Mouse (Mus musculus): Measurements from ENCODE around the gene Shmt2. TPM values are rescaled to one million over a fixed set of nuclear protein-coding genes. Genes with fewer than 3 reads are reported as not detected.

Gene Shmt2
- total and polyA plus RNA-seq, 2 experiments from 2014 or later: 49.9 to 91.1 TPM

DNA sequence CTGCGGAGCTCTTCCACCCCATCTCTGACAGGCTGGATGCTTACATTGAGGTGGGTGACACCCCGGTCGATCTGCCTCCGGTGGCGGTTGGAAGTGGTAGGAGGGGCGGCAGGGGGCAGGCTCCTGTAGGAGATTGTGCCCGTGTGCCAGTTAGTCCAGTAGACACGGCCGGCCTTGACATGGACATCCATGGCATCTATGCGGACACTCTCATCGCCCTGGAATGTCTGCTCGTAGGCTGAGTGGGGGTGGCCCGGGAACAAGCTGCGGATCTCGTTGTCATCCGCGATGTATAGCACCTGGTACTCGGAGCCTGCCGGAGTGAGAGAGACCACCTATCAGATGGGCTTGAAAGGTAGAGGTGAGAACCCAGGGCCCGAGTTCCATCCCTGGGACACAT, 22.1 kb upstream of the Shmt2 start:
- H3K4me1 ChIP-seq (ENCODE audit: insufficient read depth, low read length): no peaks in the 10 kb centered on the region
- no peaks in the 10 kb centered on the region for H3K9me3 ChIP-seq (ENCODE audit: low read length)
- no peak overlapping the region for H3K27ac ChIP-seq
- H3K4me3 ChIP-seq (ENCODE audit: low read length): no peak overlapping the region
- no peak overlapping the region for H3K4me2 ChIP-seq (ENCODE audit: low read depth, low read length)
- H3K27me3 ChIP-seq (ENCODE audit: insufficient read depth, low read length): no peaks in the 10 kb centered on the region
- 93% methylated on average over 20 of the region's 20 CpGs for WGBS
- DNase-seq (ENCODE audit: low spot score) (no peak), ATAC-seq (no peak)
- peaks cover 87% of the 10 kb centered on the region for H3K36me3 ChIP-seq (ENCODE audit: insufficient read depth, low read length)
- H3K9ac ChIP-seq (replicated peaks; ENCODE audit: low read length): no peak overlapping the region
- no peak for TF ChIP-seq CTCF (IDR thresholded peaks at IDR 0.05; ENCODE audit: low read depth)

- DNase-seq (ENCODE audit: low spot score) (no peak), ATAC-seq (no peak)
- no peak overlapping the region for H3K4me2 ChIP-seq (ENCODE audit: low read depth, low read length)
- WGBS: 65% methylated on average over 3 of the region's 3 CpGs
- no peak overlapping the region for H3K27ac ChIP-seq
- no peaks in the 10 kb centered on the region for H3K4me1 ChIP-seq (ENCODE audit: insufficient read depth, low read length)
- H3K27me3 ChIP-seq (ENCODE audit: insufficient read depth, low read length): no peaks in the 10 kb centered on the region
- H3K9ac ChIP-seq (replicated peaks; ENCODE audit: low read length): no peak overlapping the region
- peaks cover 87% of the 10 kb centered on the region for H3K36me3 ChIP-seq (ENCODE audit: insufficient read depth, low read length)
- H3K4me3 ChIP-seq (ENCODE audit: low read length): no peak overlapping the region
- no peak for TF ChIP-seq CTCF (IDR thresholded peaks at IDR 0.05; ENCODE audit: low read depth)
- no peaks in the 10 kb centered on the region for H3K9me3 ChIP-seq (ENCODE audit: low read length)
Observed at GRCm38 (mm10) chr10:127543916-127544315, 21.7 kb upstream of the Shmt2 start.

DNA sequence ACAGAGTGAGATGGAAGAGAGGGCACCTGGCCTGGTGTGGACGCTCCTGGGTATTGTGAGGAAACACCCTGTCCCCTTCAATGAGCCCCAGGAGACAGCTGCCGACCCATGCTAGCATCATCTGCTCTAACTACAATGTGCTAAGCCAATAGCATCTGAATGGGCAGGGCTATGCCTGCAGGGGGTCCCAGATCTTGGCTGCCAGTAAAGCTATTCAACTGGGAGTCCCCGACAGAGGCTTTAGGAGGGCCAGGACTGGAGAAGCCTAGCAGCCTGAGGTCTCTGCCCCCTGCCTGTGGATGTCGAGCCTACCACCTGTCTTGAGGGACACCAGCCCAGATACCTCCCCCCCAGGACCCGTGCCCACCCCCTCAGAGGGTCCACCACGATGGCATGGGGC, 20.5 kb upstream of the Shmt2 start:
- H3K27me3 ChIP-seq (ENCODE audit: insufficient read depth, low read length): no peaks in the 10 kb centered on the region
- no peaks in the 10 kb centered on the region for H3K4me1 ChIP-seq (ENCODE audit: insufficient read depth, low read length)
- TF ChIP-seq CTCF (IDR thresholded peaks at IDR 0.05; ENCODE audit: low read depth): no peak
- no peak overlapping the region for H3K4me3 ChIP-seq (ENCODE audit: low read length)
- peak; percentile 62 for DNase-seq (ENCODE audit: low spot score)
- H3K9ac ChIP-seq (replicated peaks; ENCODE audit: low read length): no peak overlapping the region
- ATAC-seq: no peak
- H3K4me2 ChIP-seq (ENCODE audit: low read depth, low read length): no peak overlapping the region
- peaks cover 79% of the 10 kb centered on the region for H3K36me3 ChIP-seq (ENCODE audit: insufficient read depth, low read length)
- peak overlapping the region; percentile 52; the same call in 1 of the 2 replicates for H3K27ac ChIP-seq
- no peaks in the 10 kb centered on the region for H3K9me3 ChIP-seq (ENCODE audit: low read length)
- WGBS: 27% methylated on average over 6 of the region's 6 CpGs

- H3K27ac ChIP-seq: peak overlapping the region; percentile 52; the same call in 1 of the 2 replicates
- 0 out of 2 replicates have a peak, but pooled peaks have one; percentile 33 for ATAC-seq
- no peaks in the 10 kb centered on the region for H3K9me3 ChIP-seq (ENCODE audit: low read length)
- H3K9ac ChIP-seq (replicated peaks; ENCODE audit: low read length): no peak overlapping the region
- H3K4me3 ChIP-seq (ENCODE audit: low read length): no peak overlapping the region
- 27% methylated on average over 13 of the region's 13 CpGs for WGBS
- peaks cover 73% of the 10 kb centered on the region for H3K36me3 ChIP-seq (ENCODE audit: insufficient read depth, low read length)
- H3K4me2 ChIP-seq (ENCODE audit: low read depth, low read length): no peak overlapping the region
- no peak for TF ChIP-seq CTCF (IDR thresholded peaks at IDR 0.05; ENCODE audit: low read depth)
- DNase-seq (ENCODE audit: low spot score): peak; percentile 58
- H3K27me3 ChIP-seq (ENCODE audit: insufficient read depth, low read length): no peaks in the 10 kb centered on the region
- H3K4me1 ChIP-seq (ENCODE audit: insufficient read depth, low read length): no peaks in the 10 kb centered on the region
Observed at GRCm38 (mm10) chr10:127542084-127542483, 19.8 kb upstream of the Shmt2 start.

GRCm38 (mm10) chr10:127541510-127541909, 19.3 kb upstream of the Shmt2 start:
- Histone ChIP-seq H3K4me3 (ENCODE audit: low read length) (no peak overlapping the region), H3K9ac (replicated peaks; ENCODE audit: low read length) (no peak overlapping the region), H3K4me1 (ENCODE audit: insufficient read depth, low read length) (peaks cover 2% of the 10 kb centered on the region; the same call in 1 of the 2 replicates), H3K4me2 (ENCODE audit: low read depth, low read length) (no peak overlapping the region), H3K36me3 (ENCODE audit: insufficient read depth, low read length) (peaks cover 68% of the 10 kb centered on the region), H3K27me3 (ENCODE audit: insufficient read depth, low read length) (no peaks in the 10 kb centered on the region), H3K9me3 (ENCODE audit: low read length) (no peaks in the 10 kb centered on the region), H3K27ac (no peak overlapping the region)
- TF ChIP-seq CTCF (IDR thresholded peaks at IDR 0.05; ENCODE audit: low read depth): no peak
- WGBS: 95% methylated on average over 8 of the region's 8 CpGs
- ATAC-seq (no peak), DNase-seq (ENCODE audit: low spot score) (no peak)

GRCm38 (mm10) chr10:127537854-127538583, 15.8 kb upstream of the Shmt2 start:
- WGBS: 23% methylated on average over 7 of the region's 7 CpGs
- Histone ChIP-seq H3K4me3 (ENCODE audit: low read length) (no peak overlapping the region), H3K36me3 (ENCODE audit: insufficient read depth, low read length) (peaks cover 33% of the 10 kb centered on the region), H3K9me3 (ENCODE audit: low read length) (no peaks in the 10 kb centered on the region), H3K4me1 (ENCODE audit: insufficient read depth, low read length) (peaks cover 24% of the 10 kb centered on the region), H3K27me3 (ENCODE audit: insufficient read depth, low read length) (no peaks in the 10 kb centered on the region), H3K27ac (peak overlapping the region; percentile 72), H3K9ac (replicated peaks; ENCODE audit: low read length) (no peak overlapping the region), H3K4me2 (ENCODE audit: low read depth, low read length) (no peak overlapping the region)
- ATAC-seq: peak; percentile 41
- TF ChIP-seq CTCF (IDR thresholded peaks at IDR 0.05; ENCODE audit: low read depth): peak; percentile 97
- peak; percentile 91 for DNase-seq (ENCODE audit: low spot score)
